Mouse (Mus musculus) cerebellum, adult 2 months (tissue): ENCODE data around the gene Insl3. TPM values are rescaled to one million over a fixed set of nuclear protein-coding genes. Genes with fewer than 3 reads are reported as not detected.

Source experiments
- DNase-seq, 2 experiments: peaks; one replicate each; pipeline ENCODE4 v3.0.0; 2021
- H3K27ac ChIP-seq: fragments of 200-500 bp; 2 replicates; pipeline ENCODE4 v1.5.1; 2012; ENCODE audit warnings: low read length, control low read depth, inconsistent platforms; ENCODE audit not compliant: insufficient read depth
- H3K27me3 ChIP-seq: fragments of 200-500 bp; 2 replicates; pipeline ENCODE4 v1.6.1; 2012; ENCODE audit warnings: inconsistent platforms, mild to moderate bottlenecking, low read length, moderate library complexity; ENCODE audit not compliant: control insufficient read depth, insufficient read depth
- H3K4me1 ChIP-seq: fragments of 200-500 bp; 2 replicates; pipeline ENCODE4 v1.6.1; 2011; ENCODE audit warnings: low read length; ENCODE audit not compliant: control insufficient read depth, insufficient read depth
- H3K4me3 ChIP-seq: fragments of 200-500 bp; replicated peaks from 2 replicates; pipeline ENCODE3; 2011; ENCODE audit warnings: mild to moderate bottlenecking, low read depth, low read length, control low read depth; ENCODE audit not compliant: insufficient read depth
- CTCF ChIP-seq: fragments of 200-500 bp; IDR thresholded peaks from 2 replicates; pipeline ENCODE4 v1.5.1; 2011; ENCODE audit warnings: low read depth, mild to moderate bottlenecking, control low read depth, low read length, moderate library complexity, borderline replicate concordance; ENCODE audit not compliant: insufficient read depth
- POLR2A ChIP-seq: fragments of 200-500 bp; IDR thresholded peaks from 2 replicates; pipeline ENCODE4 v1.6.1; 2011; ENCODE audit warnings: low read length, control low read depth, borderline replicate concordance; ENCODE audit not compliant: insufficient read depth
- WGBS: fragments of 180-500 bp; shearing (Covaris S2); methylation state at CpG from one replicate; pipeline ENCODE4 v1.1.7; 2018; 5-methylcytosine and 5-hydroxymethylcytosine counted together
- polyA plus RNA-seq: library from polyadenylated mRNA; depleted of rRNA; stranded (reverse); fragments of >200 nt; gene quantifications from 2 replicates; pipeline ENCODE4 v1.2.3, GENCODE M21; 2012

Gene Insl3
- polyA plus RNA-seq, 1 experiment: 2.1 TPM

GRCm38 (mm10) chr8:71716561-71717053 lies 27.6 kb downstream of the Insl3 start:
- Histone ChIP-seq H3K27me3 (no peaks in the 10 kb centered on the region), H3K4me1 (no peaks in the 10 kb centered on the region), H3K4me3 (no peak overlapping the region), H3K27ac (no peak overlapping the region)
- DNase-seq: no peak
- TF ChIP-seq CTCF: no peak
- TF ChIP-seq POLR2A: no peak
- WGBS: 87% methylated on average over 13 of the region's 13 CpGs

DNA sequence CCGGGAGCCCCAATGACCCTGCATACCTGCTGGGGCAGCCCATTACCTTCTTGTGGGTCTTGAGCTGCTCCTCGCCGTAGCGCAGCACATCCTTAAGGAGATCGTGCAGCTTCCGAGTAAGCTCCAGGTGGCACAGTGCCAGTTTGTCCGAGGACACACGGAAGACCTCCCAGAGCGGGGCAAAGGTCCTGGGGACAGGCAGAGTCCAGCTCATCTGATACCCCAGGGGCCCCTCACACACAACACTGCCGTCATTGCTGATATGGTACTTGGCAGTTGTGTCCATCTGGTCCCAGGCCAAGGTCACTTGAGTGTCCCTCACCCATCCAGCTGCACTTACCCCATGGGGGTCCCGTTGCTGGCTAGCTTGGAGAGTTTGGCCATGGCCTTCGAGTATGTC lies 28.1 kb downstream of the Insl3 start:
- TF ChIP-seq CTCF (no peak), POLR2A (no peak)
- H3K4me1 ChIP-seq: no peaks in the 10 kb centered on the region
- H3K27ac ChIP-seq: no peak overlapping the region
- 48% methylated on average over 12 of the region's 12 CpGs for WGBS
- no peak overlapping the region for H3K4me3 ChIP-seq
- DNase-seq: no peak
- no peaks in the 10 kb centered on the region for H3K27me3 ChIP-seq

DNA sequence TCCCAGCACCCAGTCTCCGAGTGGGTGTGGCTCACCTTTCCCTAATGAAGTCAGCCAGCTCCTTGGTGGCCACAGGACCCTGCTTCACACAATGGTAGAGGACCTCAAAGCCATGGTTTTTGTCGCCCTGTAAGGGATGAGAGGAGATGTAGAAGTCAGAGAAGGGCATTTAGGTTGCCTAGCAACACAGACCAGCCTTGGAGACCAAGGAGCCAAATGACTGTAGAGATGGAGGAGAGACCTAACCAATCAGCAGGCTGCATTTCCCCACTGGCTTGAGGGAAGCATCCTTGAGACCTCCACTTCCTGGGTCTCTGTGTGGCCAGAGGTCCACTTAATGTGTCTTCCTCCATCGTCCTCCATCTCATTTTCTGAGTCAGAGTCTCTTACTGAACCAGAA lies 29.2 kb downstream of the Insl3 start:
- no peak for TF ChIP-seq POLR2A
- no peak for TF ChIP-seq CTCF
- Histone ChIP-seq H3K27me3 (no peaks in the 10 kb centered on the region), H3K4me1 (no peaks in the 10 kb centered on the region), H3K4me3 (no peak overlapping the region), H3K27ac (no peak overlapping the region)
- WGBS: 53% methylated on average over 3 of the region's 3 CpGs
- no peak for DNase-seq

DNA sequence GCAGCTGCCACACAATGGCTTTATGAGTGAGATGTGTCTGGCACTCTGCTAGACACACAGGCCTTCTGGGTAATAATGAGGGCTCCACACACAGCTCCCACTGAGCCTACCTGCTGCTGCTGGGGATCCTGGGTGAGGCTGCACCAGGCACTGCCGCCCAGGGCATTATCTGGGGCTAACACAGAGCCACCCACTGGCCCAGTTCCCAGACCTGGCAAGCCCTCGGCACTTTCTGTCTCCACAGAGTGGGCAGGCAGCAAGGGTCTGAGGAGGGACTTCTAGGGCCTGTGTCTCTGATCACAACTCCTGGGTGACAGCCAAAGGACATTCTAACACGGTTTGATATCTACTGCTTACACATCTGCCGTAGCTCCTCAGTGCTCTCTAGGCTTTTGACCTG lies 30.2 kb downstream of the Insl3 start:
- Histone ChIP-seq H3K4me3 (no peak overlapping the region), H3K4me1 (peaks cover 4% of the 10 kb centered on the region; the same call in 1 of the 2 replicates), H3K27me3 (no peaks in the 10 kb centered on the region), H3K27ac (no peak overlapping the region)
- TF ChIP-seq CTCF: no peak
- TF ChIP-seq POLR2A: no peak
- peak in 1 of 2 experiments; percentile 51 for DNase-seq
- 20% methylated on average over 4 of the region's 4 CpGs for WGBS

- no peaks in the 10 kb centered on the region for H3K27me3 ChIP-seq
- H3K27ac ChIP-seq: no peak overlapping the region
- no peak for DNase-seq
- H3K4me3 ChIP-seq: no peak overlapping the region
- 33% methylated on average over 7 of the region's 7 CpGs for WGBS
- H3K4me1 ChIP-seq: peaks cover 8% of the 10 kb centered on the region; the same call in 1 of the 2 replicates
- TF ChIP-seq POLR2A: no peak
These were observed 31.0 kb downstream of the Insl3 start for GRCm38 (mm10) chr8:71719928-71720457.

- no peak overlapping the region for H3K4me3 ChIP-seq
- H3K4me1 ChIP-seq: peaks cover 11% of the 10 kb centered on the region
- H3K27me3 ChIP-seq: no peaks in the 10 kb centered on the region
- TF ChIP-seq POLR2A: no peak
- no peak for TF ChIP-seq CTCF
- 70% methylated on average over 14 of the region's 14 CpGs for WGBS
- DNase-seq: no peak
- no peak overlapping the region for H3K27ac ChIP-seq
These were observed 34.1 kb downstream of the Insl3 start for GRCm38 (mm10) chr8:71723047-71723551.

- Histone ChIP-seq H3K4me1 (peaks cover 11% of the 10 kb centered on the region), H3K27me3 (no peaks in the 10 kb centered on the region), H3K4me3 (peak overlapping the region; percentile 87), H3K27ac (no peak overlapping the region)
- DNase-seq: no peak
- 81% methylated on average over 4 of the region's 4 CpGs for WGBS
- no peak for TF ChIP-seq POLR2A
- TF ChIP-seq CTCF: no peak
These were observed 35.4 kb downstream of the Insl3 start for GRCm38 (mm10) chr8:71724389-71724788.
